Mouse (Mus musculus): ENCODE results near the gene Pdss2. TPM values are rescaled to one million over a fixed set of nuclear protein-coding genes. Genes with fewer than 3 reads are reported as not detected.

Gene Pdss2
- total RNA-seq, 1 experiment, result 16.6 TPM

DNA sequence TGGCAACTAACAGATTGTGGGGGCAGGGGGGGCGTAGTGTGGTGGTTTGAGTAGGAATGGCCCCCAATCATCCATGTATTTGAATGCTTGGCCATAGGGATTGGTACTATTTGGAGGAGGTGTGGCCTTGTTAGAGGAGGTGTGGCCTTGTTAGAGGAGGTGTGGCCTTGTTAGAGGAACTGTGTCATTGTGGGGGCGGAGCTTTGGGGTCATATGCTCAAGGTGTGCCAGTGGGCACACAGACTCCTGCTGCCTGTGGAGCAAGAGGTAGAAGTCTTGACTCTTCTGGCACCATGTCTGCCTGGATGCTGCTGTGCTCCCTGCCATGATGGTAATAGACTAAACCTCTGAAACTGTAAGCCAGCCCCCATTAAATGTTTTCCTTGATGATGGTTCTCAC lies 21.1 kb upstream of the Pdss2 start:
- peak; percentile 35 for DNase-seq (ENCODE audit: low read depth, low spot score)
- H3K9me3 ChIP-seq (ENCODE audit: control insufficient read depth, insufficient read depth, low read depth, low read length), result no peaks in the 10 kb centered on the region
- H3K27ac ChIP-seq (ENCODE audit: insufficient read depth, low read depth, low read length, poor library complexity, severe bottlenecking), result no peak overlapping the region
- no peaks in the 10 kb centered on the region for H3K36me3 ChIP-seq (ENCODE audit: control insufficient read depth, insufficient read depth, low read length, poor library complexity, severe bottlenecking)
- no peak overlapping the region for H3K9ac ChIP-seq (ENCODE audit: insufficient read depth, low read depth, low read length, poor library complexity, severe bottlenecking)
- in situ Hi-C loops (cut with MboI; ENCODE audit: low sequenced_read_pairs in 2 of 2, unreplicated experiment in 2 of 2), result no loop called here
- H3K4me3 ChIP-seq (ENCODE audit: insufficient read depth in 1 of 2, low read depth in 1 of 2, low read length in 2 of 2, poor library complexity in 1 of 2, severe bottlenecking in 1 of 2), result no peak overlapping the region; a peak in 1 of 4 replicates
- H3K4me1 ChIP-seq (ENCODE audit: control insufficient read depth in 2 of 2, insufficient read depth in 2 of 2, low read length in 2 of 2, poor library complexity in 1 of 2), result no peaks in the 10 kb centered on the region; a peak in 1 of 4 replicates
- TF ChIP-seq HCFC1 (IDR thresholded peaks at IDR 0.05; ENCODE audit: borderline replicate concordance, insufficient read depth, low read length), result no peak
- no peak for TF ChIP-seq MAFK (IDR thresholded peaks at IDR 0.05; ENCODE audit: insufficient read depth, low read depth, low read length)
- TF ChIP-seq ZNF384 (IDR thresholded peaks at IDR 0.05; ENCODE audit: low read depth, low read length), result no peak
- TF ChIP-seq ZC3H11A (IDR thresholded peaks at IDR 0.05; ENCODE audit: borderline replicate concordance, low read depth, low read length), result no peak
- no peak for TF ChIP-seq CHD2 (IDR thresholded peaks at IDR 0.05; ENCODE audit: low read depth, low read length)

DNA sequence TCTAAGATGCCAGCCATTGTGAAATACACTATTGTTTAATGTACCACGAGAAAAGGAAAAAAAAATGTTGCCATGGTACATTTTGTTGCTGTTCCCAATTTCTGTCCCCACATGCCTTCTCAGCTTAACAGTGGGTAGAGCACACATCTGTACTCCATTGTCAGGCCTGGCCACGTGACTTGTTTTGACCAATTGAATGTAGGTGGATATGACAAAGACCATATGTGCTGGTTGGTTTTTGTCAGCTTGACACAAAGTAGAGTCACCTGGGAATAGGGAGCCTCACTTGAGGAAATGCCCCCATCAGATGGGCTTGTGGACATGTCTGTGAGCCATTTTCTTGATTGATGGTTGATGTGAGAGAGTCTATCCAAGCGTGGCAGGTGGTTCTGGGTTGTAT lies 17.4 kb upstream of the Pdss2 start:
- Histone ChIP-seq H3K36me3 (ENCODE audit: control insufficient read depth, insufficient read depth, low read length, poor library complexity, severe bottlenecking) (no peaks in the 10 kb centered on the region), H3K9me3 (ENCODE audit: control insufficient read depth, insufficient read depth, low read depth, low read length) (no peaks in the 10 kb centered on the region), H3K27ac (ENCODE audit: insufficient read depth, low read depth, low read length, poor library complexity, severe bottlenecking) (no peak overlapping the region), H3K4me1 (ENCODE audit: control insufficient read depth in 2 of 2, insufficient read depth in 2 of 2, low read length in 2 of 2, poor library complexity in 1 of 2) (peaks cover 0 to 3% of the 10 kb centered on the region in 2 experiments; a peak in 2 of 4 replicates), H3K9ac (ENCODE audit: insufficient read depth, low read depth, low read length, poor library complexity, severe bottlenecking) (no peak overlapping the region), H3K4me3 (ENCODE audit: insufficient read depth in 1 of 2, low read depth in 1 of 2, low read length in 2 of 2, poor library complexity in 1 of 2, severe bottlenecking in 1 of 2) (no peak overlapping the region)
- TF ChIP-seq HCFC1 (IDR thresholded peaks at IDR 0.05; ENCODE audit: borderline replicate concordance, insufficient read depth, low read length) (no peak), CHD2 (IDR thresholded peaks at IDR 0.05; ENCODE audit: low read depth, low read length) (no peak), MAFK (IDR thresholded peaks at IDR 0.05; ENCODE audit: insufficient read depth, low read depth, low read length) (no peak), ZC3H11A (IDR thresholded peaks at IDR 0.05; ENCODE audit: borderline replicate concordance, low read depth, low read length) (no peak), ZNF384 (IDR thresholded peaks at IDR 0.05; ENCODE audit: low read depth, low read length) (no peak)
- in situ Hi-C loops (cut with MboI; ENCODE audit: low sequenced_read_pairs in 2 of 2, unreplicated experiment in 2 of 2), result no loop called here
- DNase-seq (ENCODE audit: low read depth, low spot score), result no peak

DNA sequence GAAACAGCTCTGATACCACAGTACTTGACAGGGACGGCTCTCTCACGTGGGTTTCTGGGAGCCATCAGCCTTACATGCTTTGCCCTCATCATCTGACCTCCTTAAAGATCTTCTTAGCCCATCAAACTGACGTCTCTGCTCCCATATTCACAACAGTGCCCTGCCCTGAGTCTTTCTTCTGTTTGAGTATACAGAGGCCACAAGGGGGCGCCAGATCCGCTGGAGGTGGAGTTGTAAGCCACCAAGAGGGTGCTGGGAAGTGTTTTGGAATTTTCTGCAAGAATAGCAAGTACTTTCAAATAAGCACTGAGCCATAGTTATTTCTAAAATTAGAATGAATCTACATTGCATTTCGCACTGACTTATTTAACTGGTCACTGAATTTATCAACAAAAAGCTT lies 9.4 kb upstream of the Pdss2 start:
- no peak for TF ChIP-seq MAFK (IDR thresholded peaks at IDR 0.05; ENCODE audit: insufficient read depth, low read depth, low read length)
- peak; percentile 33; the same call in 1 of the 2 replicates for TF ChIP-seq ZC3H11A (IDR thresholded peaks at IDR 0.05; ENCODE audit: borderline replicate concordance, low read depth, low read length)
- H3K27ac ChIP-seq (ENCODE audit: insufficient read depth, low read depth, low read length, poor library complexity, severe bottlenecking), result no peak overlapping the region
- no peaks in the 10 kb centered on the region for H3K9me3 ChIP-seq (ENCODE audit: control insufficient read depth, insufficient read depth, low read depth, low read length)
- H3K36me3 ChIP-seq (ENCODE audit: control insufficient read depth, insufficient read depth, low read length, poor library complexity, severe bottlenecking), result no peaks in the 10 kb centered on the region
- peaks cover 0 to 3% of the 10 kb centered on the region in 2 experiments; a peak in 1 of 4 replicates for H3K4me1 ChIP-seq (ENCODE audit: control insufficient read depth in 2 of 2, insufficient read depth in 2 of 2, low read length in 2 of 2, poor library complexity in 1 of 2)
- in situ Hi-C loops (cut with MboI; ENCODE audit: low sequenced_read_pairs in 2 of 2, unreplicated experiment in 2 of 2), result no loop called here
- H3K4me3 ChIP-seq (ENCODE audit: insufficient read depth in 1 of 2, low read depth in 1 of 2, low read length in 2 of 2, poor library complexity in 1 of 2, severe bottlenecking in 1 of 2), result no peak overlapping the region
- DNase-seq (ENCODE audit: low read depth, low spot score), result peak; percentile 83
- no peak overlapping the region for H3K9ac ChIP-seq (ENCODE audit: insufficient read depth, low read depth, low read length, poor library complexity, severe bottlenecking)

DNA sequence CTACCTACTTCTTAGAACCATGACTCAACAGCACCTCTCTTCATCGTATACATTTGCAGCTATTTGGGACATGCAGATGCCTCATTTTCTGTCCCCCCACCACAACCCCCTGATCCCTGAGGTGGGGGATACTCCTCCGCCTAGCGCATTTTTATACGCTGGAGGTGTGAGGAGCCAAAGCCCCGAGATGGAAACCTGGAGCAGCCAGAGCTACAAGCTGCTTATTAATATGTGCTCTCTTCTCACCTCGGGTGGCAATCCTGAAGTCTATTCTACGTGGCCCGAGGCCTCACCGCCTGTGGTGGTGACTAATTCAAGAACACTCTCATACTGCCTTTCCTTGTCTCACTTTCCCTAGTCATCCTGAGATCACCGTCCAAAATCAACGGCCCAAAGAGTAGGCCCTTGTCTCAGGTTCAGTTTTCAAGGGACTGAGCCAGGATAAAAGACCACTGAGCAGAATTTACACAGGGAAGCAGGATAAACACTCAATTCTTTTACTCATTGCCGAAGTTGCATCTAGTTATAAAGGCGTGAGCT lies 3.9 kb upstream of the Pdss2 start:
- DNase-seq (ENCODE audit: low read depth, low spot score), result no peak
- H3K9ac ChIP-seq (ENCODE audit: insufficient read depth, low read depth, low read length, poor library complexity, severe bottlenecking), result no peak overlapping the region
- in situ Hi-C loops (cut with MboI; ENCODE audit: low sequenced_read_pairs in 2 of 2, unreplicated experiment in 2 of 2), result no loop called here
- no peaks in the 10 kb centered on the region for H3K4me1 ChIP-seq (ENCODE audit: control insufficient read depth in 2 of 2, insufficient read depth in 2 of 2, low read length in 2 of 2, poor library complexity in 1 of 2)
- no peak overlapping the region for H3K4me3 ChIP-seq (ENCODE audit: insufficient read depth in 1 of 2, low read depth in 1 of 2, low read length in 2 of 2, poor library complexity in 1 of 2, severe bottlenecking in 1 of 2)
- H3K9me3 ChIP-seq (ENCODE audit: control insufficient read depth, insufficient read depth, low read depth, low read length), result no peaks in the 10 kb centered on the region
- H3K36me3 ChIP-seq (ENCODE audit: control insufficient read depth, insufficient read depth, low read length, poor library complexity, severe bottlenecking), result no peaks in the 10 kb centered on the region
- H3K27ac ChIP-seq (ENCODE audit: insufficient read depth, low read depth, low read length, poor library complexity, severe bottlenecking), result no peak overlapping the region
- no peak for TF ChIP-seq ZNF384 (IDR thresholded peaks at IDR 0.05; ENCODE audit: low read depth, low read length)
- TF ChIP-seq MAFK (IDR thresholded peaks at IDR 0.05; ENCODE audit: insufficient read depth, low read depth, low read length), result no peak
- TF ChIP-seq CHD2 (IDR thresholded peaks at IDR 0.05; ENCODE audit: low read depth, low read length), result no peak
- TF ChIP-seq HCFC1 (IDR thresholded peaks at IDR 0.05; ENCODE audit: borderline replicate concordance, insufficient read depth, low read length), result no peak
- TF ChIP-seq ZC3H11A (IDR thresholded peaks at IDR 0.05; ENCODE audit: borderline replicate concordance, low read depth, low read length), result no peak

DNA sequence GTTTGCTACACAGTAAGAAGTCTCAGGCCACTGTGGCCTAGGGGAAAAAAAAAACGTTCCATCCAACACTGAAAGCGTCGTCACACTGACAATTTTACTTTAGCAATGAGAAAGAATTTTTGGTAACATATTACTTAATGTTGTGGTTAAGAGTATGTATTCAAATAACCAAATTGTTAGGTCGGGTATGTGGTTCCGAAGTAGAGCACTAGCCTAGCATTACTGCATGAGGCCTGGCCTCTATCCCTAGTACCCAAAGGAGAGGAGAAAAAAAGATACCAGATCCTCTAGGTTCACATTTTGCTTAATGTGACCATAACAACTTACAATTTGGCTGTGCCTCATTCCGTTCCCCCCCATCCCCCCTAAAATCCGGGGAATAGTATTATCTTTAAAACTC lies 807 bp upstream of the Pdss2 start:
- H3K9ac ChIP-seq (ENCODE audit: insufficient read depth, low read depth, low read length, poor library complexity, severe bottlenecking), result peak overlapping the region; percentile 92; the same call in 1 of the 2 replicates
- H3K4me1 ChIP-seq (ENCODE audit: control insufficient read depth in 2 of 2, insufficient read depth in 2 of 2, low read length in 2 of 2, poor library complexity in 1 of 2), result no peaks in the 10 kb centered on the region
- no peaks in the 10 kb centered on the region for H3K36me3 ChIP-seq (ENCODE audit: control insufficient read depth, insufficient read depth, low read length, poor library complexity, severe bottlenecking)
- DNase-seq (ENCODE audit: low read depth, low spot score), result no peak
- H3K27ac ChIP-seq (ENCODE audit: insufficient read depth, low read depth, low read length, poor library complexity, severe bottlenecking), result peak overlapping the region; percentile 16; the same call in 1 of the 2 replicates
- TF ChIP-seq ZNF384 (IDR thresholded peaks at IDR 0.05; ENCODE audit: low read depth, low read length) (no peak), HCFC1 (IDR thresholded peaks at IDR 0.05; ENCODE audit: borderline replicate concordance, insufficient read depth, low read length) (no peak), MAFK (IDR thresholded peaks at IDR 0.05; ENCODE audit: insufficient read depth, low read depth, low read length) (no peak), CHD2 (IDR thresholded peaks at IDR 0.05; ENCODE audit: low read depth, low read length) (no peak), ZC3H11A (IDR thresholded peaks at IDR 0.05; ENCODE audit: borderline replicate concordance, low read depth, low read length) (no peak)
- H3K9me3 ChIP-seq (ENCODE audit: control insufficient read depth, insufficient read depth, low read depth, low read length), result no peaks in the 10 kb centered on the region
- in situ Hi-C loops (cut with MboI; ENCODE audit: low sequenced_read_pairs in 2 of 2, unreplicated experiment in 2 of 2), result no loop called here
- H3K4me3 ChIP-seq (ENCODE audit: insufficient read depth in 1 of 2, low read depth in 1 of 2, low read length in 2 of 2, poor library complexity in 1 of 2, severe bottlenecking in 1 of 2), result peak overlapping the region; percentile 87 to 94

Data from ES-E14 (cell line).